Mouse (Mus musculus) layer of hippocampus, postnatal 10 days (tissue): ENCODE measurements around the gene Zfp563. TPM values are rescaled to one million over a fixed set of nuclear protein-coding genes. Genes with fewer than 3 reads are reported as not detected.

Experiments
- DNase-seq, 2 experiments: peaks; one replicate each; pipeline ENCODE4 v3.0.0; 2021; ENCODE audit warnings: low spot score in 2 of 2
- long read RNA-seq: library from polyadenylated mRNA; stranded (forward); transcript quantifications from one replicate; pipeline ENCODE4 v2.0.0, GENCODE M21; 2023
- total RNA-seq, 2 experiments: library from RNA; stranded (reverse); gene quantifications; 2 replicates each; pipeline ENCODE4 v1.2.3; 2021

Zfp563 gene
- total RNA-seq, result 10 to 100 TPM; 20.6 to 21.5 TPM
- long read RNA-seq, full-length matches to known transcripts, result 4 of 5 reads
- long read RNA-seq, partial matches to known transcripts, result 0 of 5 reads
- long read RNA-seq, other reads (novel, unspliced or antisense), result 1 of 5 reads

DNA sequence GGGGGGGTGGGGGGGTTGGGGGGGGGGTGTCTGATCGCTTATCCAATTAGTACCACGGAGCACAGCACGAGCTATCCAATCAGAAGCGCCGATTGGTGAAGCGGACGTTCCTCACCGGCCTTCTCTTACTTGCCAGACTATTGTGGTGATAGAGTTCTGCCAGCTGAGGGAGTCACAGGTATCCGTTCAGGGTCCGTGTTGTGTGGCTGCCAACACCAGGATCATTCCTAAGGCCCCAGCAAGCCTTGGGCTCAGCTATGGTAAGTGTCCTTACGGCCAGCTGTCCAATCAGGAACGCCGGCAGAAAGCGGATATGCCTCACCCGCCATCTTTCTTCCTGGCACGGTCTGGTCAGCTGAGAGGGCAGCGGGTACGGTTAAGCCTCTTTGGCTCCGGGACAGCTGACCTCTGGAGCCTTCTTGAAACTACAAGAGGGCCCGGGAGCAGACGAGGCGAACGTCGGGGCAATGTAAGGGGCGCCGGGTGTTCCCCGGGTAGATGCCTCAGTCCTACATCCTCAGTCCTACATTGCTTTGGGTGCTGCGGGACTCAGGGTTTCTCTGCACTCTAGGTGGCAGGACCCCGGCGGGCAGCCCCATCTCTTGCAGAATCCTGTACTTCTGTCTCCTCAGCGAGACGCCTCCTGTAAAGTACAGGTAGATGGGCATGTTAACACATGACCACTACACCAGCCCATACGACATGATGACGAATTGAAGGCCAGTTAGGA is at the start of gene Zfp563:
Zfp563 (plus strand) TSS at position 91 of the 730 bp plus-strand sequence.
- DNase-seq, result peak; percentile 94

GRCm38 (mm10) chr17:33058791-33059190 is 30.3 kb upstream of the Zfp563 start:
- no peak for DNase-seq

DNA sequence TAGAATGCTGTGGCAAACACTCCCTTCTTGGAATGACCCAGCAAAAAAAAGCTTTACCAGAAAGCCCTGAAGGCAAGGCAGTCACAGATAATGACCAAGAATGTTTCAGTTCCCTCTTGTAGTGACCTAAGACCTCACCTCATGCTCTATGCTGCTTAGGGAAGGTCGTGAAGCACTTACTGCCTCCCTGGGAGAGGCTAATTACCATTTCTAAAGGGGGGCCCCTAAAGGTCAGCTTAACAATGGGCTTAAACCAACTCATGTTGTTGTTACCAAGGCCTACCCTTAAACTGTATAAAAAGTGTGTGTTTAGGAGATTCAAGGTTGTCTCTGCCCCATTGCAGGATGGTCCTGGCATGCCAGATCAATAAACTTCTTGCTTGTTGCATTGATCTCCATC is 26.1 kb upstream of the Zfp563 start:
- DNase-seq, result no peak

- DNase-seq, result no peak
Observed at GRCm38 (mm10) chr17:33067958-33068357, 21.2 kb upstream of the Zfp563 start, which contains the start of gene 4921501E09Rik. 4921501E09Rik (minus strand) TSS chr17:33068058.

DNA sequence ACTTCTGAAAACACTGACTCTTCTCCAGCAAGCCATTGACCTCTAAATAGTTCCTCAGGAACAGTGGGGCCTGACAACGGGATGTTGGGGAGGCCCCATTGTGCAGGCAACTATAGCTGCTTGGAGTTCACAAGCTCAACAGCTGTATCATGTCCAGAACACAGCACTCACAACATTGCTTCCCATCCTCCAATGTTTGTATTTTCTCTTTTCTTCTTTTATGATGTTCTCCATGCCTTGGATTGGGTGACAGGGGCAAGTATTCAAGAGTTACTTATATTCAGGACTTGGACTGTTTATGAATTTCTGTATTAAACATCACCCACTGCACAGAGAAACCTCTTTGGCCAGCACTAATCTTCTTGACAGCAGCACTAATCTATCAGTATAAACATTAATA is 2.5 kb downstream of the Zfp563 start:
- no peak for DNase-seq

GRCm38 (mm10) chr17:33092391-33093193 is 3.5 kb downstream of the Zfp563 start:
- peak; percentile 77 to 82 for DNase-seq

DNA sequence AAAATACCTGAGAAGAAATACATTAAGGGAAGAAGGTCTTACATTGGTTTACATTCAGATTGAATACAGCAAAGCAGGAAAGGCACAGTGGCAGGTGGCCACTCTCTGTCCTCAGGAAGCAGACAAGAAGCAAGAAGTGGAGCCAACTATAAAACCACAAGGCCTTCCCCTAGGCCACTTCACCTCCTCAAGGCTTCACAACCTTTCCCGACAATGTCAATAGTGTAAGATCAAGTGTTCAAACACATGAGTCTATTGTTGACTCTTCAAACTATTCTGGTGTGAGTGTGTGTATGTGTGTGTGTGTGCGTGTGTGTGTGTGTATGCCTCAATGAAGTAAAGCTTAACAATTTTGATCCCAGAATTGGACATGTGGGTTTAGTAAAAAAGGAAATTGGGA is 8.3 kb downstream of the Zfp563 start:
- DNase-seq, result no peak

DNA sequence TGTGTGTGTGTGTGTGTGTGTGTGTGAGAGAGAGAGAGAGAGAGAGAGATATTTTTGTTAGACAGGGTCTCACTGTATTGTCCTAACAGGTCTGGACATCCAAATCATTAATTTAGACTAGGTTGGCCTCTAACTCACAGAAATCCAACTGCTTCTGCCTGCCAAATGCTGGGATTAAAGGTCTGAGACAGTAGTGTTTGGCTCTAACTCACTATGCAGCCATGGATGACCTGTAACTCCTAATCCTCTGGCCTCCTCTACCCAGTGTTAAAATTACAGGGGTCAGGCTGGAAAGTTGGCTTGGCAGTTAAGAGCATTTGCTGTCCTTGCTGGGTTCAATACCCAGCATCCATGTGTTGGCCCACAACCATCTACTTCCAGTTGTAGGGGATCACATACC is 35.4 kb downstream of the Zfp563 start:
- DNase-seq, result no peak

GRCm38 (mm10) chr17:33126257-33126656 is 37.1 kb downstream of the Zfp563 start:
- DNase-seq, result no peak

GRCm38 (mm10) chr17:33139261-33139820 is 50.2 kb downstream of the Zfp563 start, which contains the start of gene Morc2b:
Morc2b (minus strand) TSS chr17:33139683.
- no peak for DNase-seq

Other genes with a start within 250 kb of the Zfp563 start
- 10 to 100 TPM in 1 of 2 experiments, 1 to 10 TPM in 1; 9.7 to 10.4 TPM for gene Zfp870, start 197.7 kb upstream of the Zfp563 start, total RNA-seq
- 1 to 10 TPM; 2.7 to 4.3 TPM for gene Cyp4f14, start 172.0 kb upstream of the Zfp563 start, total RNA-seq
- 10 to 100 TPM; 16.4 to 19.2 TPM for gene Cyp4f13, start 141.9 kb upstream of the Zfp563 start, total RNA-seq
- 1 to 10 TPM; 5.3 to 5.4 TPM for gene Zfp472, start 123.5 kb upstream of the Zfp563 start, total RNA-seq
- 10 to 100 TPM; 15.9 to 16.5 TPM for gene Zfp952, start 96.2 kb upstream of the Zfp563 start, total RNA-seq
- gene Zfp763, start 55.9 kb upstream of the Zfp563 start, total RNA-seq, result 10 to 100 TPM; 17.9 to 22.3 TPM
- not detected for gene 4921501E09Rik, start 21.3 kb upstream of the Zfp563 start, total RNA-seq
- 1 to 10 TPM; 1.0 to 1.2 TPM for gene Morc2b, start 50.4 kb downstream of the Zfp563 start, total RNA-seq
- not detected for gene Olfr55, start 79.1 kb downstream of the Zfp563 start, total RNA-seq
- not detected for gene Olfr239, start 102.0 kb downstream of the Zfp563 start, total RNA-seq
- gene Olfr1564, start 132.4 kb downstream of the Zfp563 start, total RNA-seq, result under 1 TPM; 0.42 to 0.59 TPM
- gene Zfp955a, start 165.8 kb downstream of the Zfp563 start, total RNA-seq, result 10 to 100 TPM; 13.9 to 15.0 TPM
- gene Olfr63, start 175.4 kb downstream of the Zfp563 start, total RNA-seq, result not detected
- gene Zfp955b, start 200.2 kb downstream of the Zfp563 start, total RNA-seq, result 10 to 100 TPM; 21.5 to 26.8 TPM